Mouse (Mus musculus) c-Kit-positive CD71-positive TER-119-negative erythroid progenitor cells, embryonic 14.5 days (primary cell): ENCODE data around the gene Emc7.

ENCODE experiments used
- DNase-seq: peaks from one replicate; pipeline ENCODE4 v3.0.0-alpha.2; 2013; ENCODE audit warnings: low read depth

The Emc7 gene

GRCm38 (mm10) chr2:112476554-112476953, 21.8 kb downstream of the Emc7 start:
- DNase-seq = no peak

GRCm38 (mm10) chr2:112480669-112481068, 25.9 kb downstream of the Emc7 start, which contains the start of gene Chrm5:
Chrm5 (minus strand) TSS chr2:112480769.
- no peak for DNase-seq

- DNase-seq = peak; percentile 38
Observed at GRCm38 (mm10) chr2:112481564-112481963, 26.8 kb downstream of the Emc7 start.

- no peak for DNase-seq
Observed at GRCm38 (mm10) chr2:112482533-112483333, 27.9 kb downstream of the Emc7 start.

GRCm38 (mm10) chr2:112483334-112483651, 28.5 kb downstream of the Emc7 start:
- DNase-seq = no peak

- DNase-seq = no peak
Observed at GRCm38 (mm10) chr2:112484886-112485285, 30.1 kb downstream of the Emc7 start.

GRCm38 (mm10) chr2:112490483-112491196, 35.8 kb downstream of the Emc7 start:
- DNase-seq = no peak

GRCm38 (mm10) chr2:112491629-112492028, 36.8 kb downstream of the Emc7 start:
- no peak for DNase-seq

- no peak for DNase-seq
Observed at GRCm38 (mm10) chr2:112492431-112492855, 37.6 kb downstream of the Emc7 start.

GRCm38 (mm10) chr2:112492856-112493538, 38.2 kb downstream of the Emc7 start, which contains the start of gene Aven:
Aven (plus strand) TSS chr2:112492964.
- DNase-seq = peak; percentile 42

- DNase-seq = peak; percentile 39
Observed at GRCm38 (mm10) chr2:112493539-112494260, 38.9 kb downstream of the Emc7 start.

- DNase-seq = no peak
Observed at GRCm38 (mm10) chr2:112497851-112498250, 43.1 kb downstream of the Emc7 start.

- DNase-seq = peak; percentile 77
Observed at GRCm38 (mm10) chr2:112501209-112501608, 46.4 kb downstream of the Emc7 start.

GRCm38 (mm10) chr2:112503978-112504377, 49.2 kb downstream of the Emc7 start:
- DNase-seq = no peak

GRCm38 (mm10) chr2:112506841-112507435, 52.1 kb downstream of the Emc7 start:
- no peak for DNase-seq

- no peak for DNase-seq
Observed at GRCm38 (mm10) chr2:112507444-112507843, 52.6 kb downstream of the Emc7 start.

GRCm38 (mm10) chr2:112510140-112510539, 55.3 kb downstream of the Emc7 start:
- peak; percentile 85 for DNase-seq

GRCm38 (mm10) chr2:112513036-112513435, 58.2 kb downstream of the Emc7 start:
- no peak for DNase-seq

GRCm38 (mm10) chr2:112516728-112517127, 61.9 kb downstream of the Emc7 start:
- DNase-seq = no peak

GRCm38 (mm10) chr2:112517218-112517617, 62.4 kb downstream of the Emc7 start:
- DNase-seq = no peak

- no peak for DNase-seq
Observed at GRCm38 (mm10) chr2:112518541-112518940, 63.7 kb downstream of the Emc7 start.
